In the genomic region with DNA sequence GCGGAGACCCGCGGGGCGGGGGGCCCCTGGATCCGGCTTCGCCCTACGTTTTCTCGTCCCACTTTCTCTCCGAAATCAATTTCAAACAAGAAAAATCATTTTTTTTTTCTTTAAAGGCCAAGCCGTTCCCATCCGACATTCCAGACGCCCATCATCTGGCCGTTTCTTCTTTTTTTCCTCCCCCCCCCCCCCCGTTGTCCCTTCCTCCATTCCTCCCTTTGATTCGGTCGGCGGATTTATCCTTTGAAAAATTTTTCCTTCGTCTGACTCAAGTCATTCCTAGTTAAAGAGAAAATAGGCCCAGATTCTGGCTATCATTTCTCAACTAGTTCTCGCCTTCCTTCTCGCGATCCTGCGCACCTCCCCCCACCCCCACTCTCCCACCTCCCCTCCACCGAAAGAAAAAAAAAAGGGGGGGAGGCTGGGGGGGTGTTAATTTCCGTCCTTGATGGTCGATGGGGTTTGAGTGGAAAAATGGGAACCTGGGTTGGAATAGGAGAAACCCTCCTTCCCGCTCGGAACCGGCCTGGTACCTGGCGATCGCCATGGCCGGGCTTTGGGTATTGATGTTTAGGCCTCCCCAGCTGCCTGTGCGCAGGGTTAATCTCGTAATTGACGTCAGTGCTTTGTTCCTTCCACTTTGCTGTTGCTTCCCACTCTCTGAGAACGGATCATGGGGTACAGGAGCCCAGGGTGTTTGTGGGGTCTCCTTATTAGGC, we compare ENCODE assay signal across 8 mouse cellular contexts. TPM values are rescaled to one million over a fixed set of nuclear protein-coding genes. Genes with fewer than 3 reads are reported as not detected.
DNase-seq lines count a peak whose midpoint lies in the region; ATAC-seq lines count a peak whose summit lies in the region.

No protein-coding gene starts in this region.

- peak; percentile 77 for DNase-seq in CD4-positive, CD25-positive, alpha-beta regulatory T cell, adult 2 months (ENCODE audit: low read depth, low spot score)
- DNase-seq in embryo, embryonic 11 days, result peak; percentile 83
- DNase-seq in heart, adult 11 months, result peak; percentile 97
- DNase-seq in kidney, adult 11 months, result peak; percentile 43
- peak; percentile 36 for DNase-seq in spleen, adult 12 weeks (ENCODE audit: low spot score)

- no peaks in the 10 kb centered on the region for H3K9me3 ChIP-seq in limb, embryonic 12.5 days
- no peaks in the 10 kb centered on the region for H3K9me3 ChIP-seq in midbrain, embryonic 13.5 days

- ATAC-seq in CD4-positive, CD25-positive, alpha-beta regulatory T cell, adult 4 months, result no peak
- no peak for ATAC-seq in limb, embryonic 12.5 days (ENCODE audit: insufficient number of reproducible peaks, insufficient read depth, low FRiP score, low TSS enrichment, low read depth)
- peak; percentile 27; the same call in 1 of the 2 replicates for ATAC-seq in midbrain, embryonic 13.5 days

- peak overlapping the region; percentile 96 for H3K27ac ChIP-seq in limb, embryonic 12.5 days
- peak overlapping the region; percentile 97 for H3K27ac ChIP-seq in midbrain, embryonic 13.5 days

- peak overlapping the region; percentile 97 for H3K9ac ChIP-seq in limb, embryonic 12.5 days (replicated peaks)
- H3K9ac ChIP-seq in midbrain, embryonic 13.5 days (replicated peaks), result peak overlapping the region; percentile 99

- H3K4me3 ChIP-seq in limb, embryonic 12.5 days (replicated peaks), result peak overlapping the region; percentile 93
- H3K4me3 ChIP-seq in midbrain, embryonic 13.5 days (replicated peaks), result peak overlapping the region; percentile 73

- H3K27me3 ChIP-seq in limb, embryonic 12.5 days, result no peaks in the 10 kb centered on the region
- peaks cover 4% of the 10 kb centered on the region; the same call in 1 of the 2 replicates for H3K27me3 ChIP-seq in midbrain, embryonic 13.5 days

- peaks cover 10% of the 10 kb centered on the region for H3K36me3 ChIP-seq in limb, embryonic 12.5 days
- no peaks in the 10 kb centered on the region for H3K36me3 ChIP-seq in midbrain, embryonic 13.5 days

- H3K4me2 ChIP-seq in limb, embryonic 12.5 days, result peak overlapping the region; percentile 76
- peak overlapping the region; percentile 82 for H3K4me2 ChIP-seq in midbrain, embryonic 13.5 days (replicated peaks)

- H3K4me1 ChIP-seq in limb, embryonic 12.5 days (replicated peaks), result peaks cover 7% of the 10 kb centered on the region; the same call in 1 of the 2 replicates
- peaks cover 19% of the 10 kb centered on the region for H3K4me1 ChIP-seq in midbrain, embryonic 13.5 days (replicated peaks)

- 1% methylated on average over 35 of the region's 35 CpGs for WGBS in limb, embryonic 12.5 days
- WGBS in midbrain, embryonic 13.5 days, result under 1% methylated on average over 35 of the region's 35 CpGs

RNA-seq across cellular contexts. Expression of gene Aff4, which starts 0.8 kb away (rescaled TPM):
- 10 to 100 TPM; 17.4 to 18.3 TPM for polyA plus RNA-seq in CD4-positive, CD25-positive, alpha-beta regulatory T cell, adult 4 months (2017; shearing (Covaris generic))
- 61.5 and 67.4 TPM in 2 replicates for polyA plus RNA-seq in limb, embryonic 12.5 days (2016; fragmentation: Nextera tagmentation; extraction: Ambion mirVana)
- polyA plus RNA-seq in midbrain, embryonic 13.5 days (2015; fragmentation: Nextera tagmentation; extraction: Ambion mirVana), result 66.4 and 81.6 TPM in 2 replicates

RNA-seq across cellular contexts. Expression of gene Zcchc10, which starts 26.9 kb away (rescaled TPM):
- 10 to 100 TPM; 24.3 to 28.4 TPM for polyA plus RNA-seq in CD4-positive, CD25-positive, alpha-beta regulatory T cell, adult 4 months (2017; shearing (Covaris generic))
- polyA plus RNA-seq in limb, embryonic 12.5 days (2016; fragmentation: Nextera tagmentation; extraction: Ambion mirVana), result 21.0 and 22.5 TPM in 2 replicates
- polyA plus RNA-seq in midbrain, embryonic 13.5 days (2015; fragmentation: Nextera tagmentation; extraction: Ambion mirVana), result 17.0 and 17.6 TPM in 2 replicates

RNA-seq across cellular contexts. Expression of gene Hspa4, which starts 51.1 kb away (rescaled TPM):
- 10 to 100 TPM; 21.1 to 37.6 TPM for polyA plus RNA-seq in CD4-positive, CD25-positive, alpha-beta regulatory T cell, adult 4 months (2017; shearing (Covaris generic))
- 108 and 118 TPM in 2 replicates for polyA plus RNA-seq in limb, embryonic 12.5 days (2016; fragmentation: Nextera tagmentation; extraction: Ambion mirVana)
- 57.0 and 58.7 TPM in 2 replicates for polyA plus RNA-seq in midbrain, embryonic 13.5 days (2015; fragmentation: Nextera tagmentation; extraction: Ambion mirVana)

Comparison
In these comparisons a context has a peak if more than half of its experiments do, and no peak if none do; other contexts are left out.
1. DNase-seq: peak in every context shown above with its lines; median percentile 97 in heart, adult 11 months; 83 in embryo, embryonic 11 days; 77 in CD4-positive, CD25-positive, alpha-beta regulatory T cell, adult 2 months; 43 in kidney, adult 11 months; 36 in spleen, adult 12 weeks.